Mouse (Mus musculus): ENCODE data around the gene Ica1.

Ica1 gene

DNA sequence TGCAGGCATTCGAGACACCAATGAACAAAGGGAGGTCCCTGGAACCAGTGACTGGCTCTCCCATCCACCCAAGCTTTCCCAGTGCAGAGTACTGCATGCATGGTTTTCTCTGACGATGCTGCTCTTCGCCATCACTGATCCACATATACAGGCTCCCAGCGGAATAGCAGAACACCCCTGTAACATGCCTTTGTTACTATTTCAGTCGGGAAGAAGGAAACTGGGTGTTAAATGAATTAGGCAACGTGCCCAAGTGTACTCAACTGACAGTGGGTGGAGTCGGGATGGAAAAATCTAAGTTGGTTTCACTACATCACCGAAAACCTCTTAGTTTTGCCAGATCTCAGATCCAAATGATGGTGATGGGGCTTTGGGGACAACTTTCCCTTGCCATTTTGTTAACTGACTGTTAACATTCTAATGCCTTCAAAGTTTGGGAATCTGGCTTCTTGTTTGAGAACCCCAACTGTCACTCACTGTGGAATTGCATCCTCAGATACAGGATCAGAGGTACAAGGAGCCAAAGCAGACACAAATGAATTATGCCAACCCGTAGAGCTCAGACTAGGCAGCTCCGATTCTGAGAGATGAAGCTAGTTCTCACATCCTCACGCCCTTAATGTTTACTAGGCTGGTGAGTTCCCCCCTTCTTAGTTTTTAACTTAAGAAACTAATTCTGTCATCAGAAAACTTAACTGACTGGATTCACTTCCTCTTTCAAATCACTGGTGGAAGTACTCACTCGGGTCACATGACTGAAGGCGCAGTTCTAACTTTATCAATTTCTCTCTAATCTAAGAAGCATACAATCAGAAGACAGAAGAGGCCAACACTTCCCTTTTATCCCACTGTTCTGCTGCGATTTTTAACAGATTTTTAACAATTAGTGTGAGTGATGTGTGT lies 91.4 kb downstream of the Ica1 start:
- DNase-seq (ENCODE audit: low read depth), result no peak

DNA sequence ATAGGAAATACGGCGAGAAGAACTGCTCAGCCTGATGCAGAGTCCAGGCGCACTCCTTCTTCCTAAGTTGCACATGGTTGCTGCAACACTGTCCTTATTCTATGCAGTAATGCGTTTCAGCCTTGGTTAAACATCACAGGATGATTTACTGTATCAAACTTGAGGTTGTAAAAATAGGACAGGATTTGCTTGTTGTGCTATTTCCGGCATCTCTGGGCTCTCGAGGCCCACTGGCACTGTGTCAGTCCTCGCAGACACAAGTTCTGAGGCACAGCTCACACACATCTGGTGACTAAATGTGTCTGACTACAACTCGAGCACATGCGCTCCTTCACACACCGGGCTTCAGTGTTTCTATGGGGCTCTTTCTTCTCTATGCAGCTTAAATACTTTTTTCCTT lies 94.9 kb downstream of the Ica1 start:
- peak; percentile 31 for DNase-seq (ENCODE audit: low read depth)

DNA sequence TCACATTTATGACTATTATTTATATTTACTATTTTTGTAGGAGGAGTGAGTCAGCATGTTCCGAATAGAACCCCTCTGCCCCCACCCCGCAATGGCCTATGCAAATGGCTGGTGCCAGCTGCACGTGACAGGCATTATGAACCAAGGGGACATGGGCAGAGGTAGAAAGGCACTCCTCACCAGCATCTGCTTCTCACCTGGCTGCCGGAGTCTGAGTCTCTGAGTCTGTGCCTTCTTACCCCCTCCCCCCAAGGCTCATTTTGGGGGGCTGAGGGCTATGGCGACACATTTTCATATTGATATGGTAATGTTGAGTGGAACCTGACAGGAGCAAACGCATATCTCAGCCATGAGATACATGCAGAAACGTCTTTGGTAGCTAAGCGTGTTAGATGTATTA lies 97.4 kb downstream of the Ica1 start:
- no peak for DNase-seq (ENCODE audit: low read depth)

DNA sequence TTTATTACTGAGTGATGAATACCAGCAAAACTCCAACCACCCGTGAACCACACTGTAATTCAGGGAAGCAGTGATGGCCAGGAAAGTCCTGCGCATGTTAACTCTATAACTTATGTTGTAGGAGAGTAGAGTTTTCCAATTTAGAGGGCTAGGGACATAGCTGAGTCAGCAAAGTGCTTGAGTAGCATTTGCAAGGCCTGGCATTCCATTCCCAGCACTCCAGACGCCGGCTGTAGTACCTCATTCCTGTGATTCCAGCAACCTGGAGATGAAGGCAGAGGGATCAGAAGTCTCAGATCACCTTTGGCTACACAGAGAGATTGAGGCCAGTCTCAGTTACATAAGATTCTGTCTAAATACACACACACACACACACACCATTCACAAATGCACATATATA lies 105.3 kb downstream of the Ica1 start:
- no peak for DNase-seq (ENCODE audit: low read depth)

DNA sequence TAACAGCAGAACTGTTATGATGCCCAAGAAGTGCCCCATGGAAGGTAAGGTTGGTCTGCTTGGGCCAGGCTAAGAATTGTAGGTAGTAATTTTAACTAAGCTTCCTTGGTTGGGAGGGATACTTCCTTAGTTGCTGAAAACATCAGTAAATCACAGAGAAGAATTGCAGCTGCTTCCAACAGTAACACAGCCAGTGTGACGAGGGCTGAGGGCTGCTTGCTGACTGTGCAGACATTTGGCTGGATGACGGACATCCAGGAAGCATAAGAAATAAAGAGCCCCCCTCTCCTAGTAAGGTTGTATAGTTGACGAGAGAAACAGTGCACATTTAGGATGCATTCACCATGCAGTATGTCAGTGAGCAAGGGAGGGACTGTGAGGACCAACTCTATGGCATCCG lies 108.9 kb downstream of the Ica1 start:
- DNase-seq (ENCODE audit: low read depth), result no peak

DNA sequence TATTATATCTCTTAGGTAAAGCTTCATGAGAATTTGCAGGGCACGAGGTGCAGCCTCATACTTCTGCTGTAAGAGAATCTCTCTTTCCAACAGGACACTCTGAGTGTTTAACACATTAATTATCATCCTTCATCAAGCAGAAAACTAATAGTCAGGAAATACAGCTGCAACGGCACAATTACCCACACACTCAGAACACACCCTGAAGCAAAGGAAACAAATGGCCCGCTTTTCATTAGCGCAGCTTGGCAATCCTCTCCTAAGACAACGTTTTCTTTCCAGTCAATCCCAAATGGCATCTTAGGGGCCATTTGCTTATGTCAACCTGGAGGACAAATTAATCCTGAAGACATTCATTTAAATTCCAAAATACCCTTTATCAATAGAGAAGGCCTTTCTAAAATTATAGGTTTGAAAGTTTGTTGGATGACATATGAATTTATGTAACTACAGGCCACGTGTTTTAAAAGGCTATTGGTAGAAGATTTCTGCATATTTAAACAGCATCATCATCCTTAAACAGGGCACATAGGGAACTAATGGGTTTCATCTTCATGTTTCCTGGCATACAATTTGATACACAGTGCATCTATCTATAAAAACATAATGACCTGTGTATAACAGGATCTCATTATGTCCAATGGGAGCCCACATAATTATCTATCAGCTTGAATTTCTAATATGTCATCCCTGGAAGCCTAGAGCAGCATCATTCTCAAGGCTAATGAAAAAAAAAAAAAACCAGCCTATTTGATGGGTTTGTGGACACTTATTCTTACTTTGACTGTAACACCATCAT lies 110.1 kb downstream of the Ica1 start:
- no peak for DNase-seq (ENCODE audit: low read depth)

DNA sequence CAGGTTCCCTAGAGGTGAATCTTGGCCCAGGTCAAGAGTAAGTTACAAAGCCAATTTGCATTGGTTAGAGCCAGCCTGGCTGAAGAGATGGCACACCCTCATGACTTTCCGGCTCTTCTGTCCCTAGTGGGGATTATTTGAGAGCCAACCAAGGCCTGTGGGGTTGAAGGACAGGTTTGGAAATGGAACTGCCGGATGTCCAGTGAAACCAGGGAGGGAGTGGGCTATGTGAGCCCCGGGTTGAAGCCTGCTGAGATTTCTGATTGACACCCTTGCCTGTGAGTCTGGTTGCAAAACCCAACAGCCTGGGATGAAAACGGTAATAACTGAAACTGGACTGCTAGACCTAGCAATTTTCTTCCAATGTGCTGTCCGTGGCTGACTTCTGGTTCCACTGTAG lies 112.5 kb downstream of the Ica1 start:
- DNase-seq (ENCODE audit: low read depth), result no peak

DNA sequence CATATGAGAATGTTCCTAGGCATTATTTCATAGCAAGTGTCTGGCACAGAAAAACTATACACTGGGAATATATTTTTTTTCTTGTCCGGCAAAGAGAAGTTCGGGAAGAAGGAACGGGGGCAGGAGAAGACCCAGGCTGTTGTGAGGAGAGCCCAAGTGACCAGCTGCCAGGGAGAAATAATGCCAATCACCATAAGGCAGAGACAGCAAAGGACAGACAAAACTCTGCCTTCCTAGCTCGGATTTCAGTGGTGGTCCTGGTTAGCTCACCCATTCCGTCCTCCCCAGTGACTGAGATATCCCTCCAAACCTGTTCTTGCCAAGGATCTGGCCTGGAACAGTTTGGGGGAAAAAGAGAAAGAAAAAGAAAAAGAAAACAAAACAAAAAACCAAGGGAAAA lies 113.3 kb downstream of the Ica1 start:
- DNase-seq (ENCODE audit: low read depth), result no peak

DNA sequence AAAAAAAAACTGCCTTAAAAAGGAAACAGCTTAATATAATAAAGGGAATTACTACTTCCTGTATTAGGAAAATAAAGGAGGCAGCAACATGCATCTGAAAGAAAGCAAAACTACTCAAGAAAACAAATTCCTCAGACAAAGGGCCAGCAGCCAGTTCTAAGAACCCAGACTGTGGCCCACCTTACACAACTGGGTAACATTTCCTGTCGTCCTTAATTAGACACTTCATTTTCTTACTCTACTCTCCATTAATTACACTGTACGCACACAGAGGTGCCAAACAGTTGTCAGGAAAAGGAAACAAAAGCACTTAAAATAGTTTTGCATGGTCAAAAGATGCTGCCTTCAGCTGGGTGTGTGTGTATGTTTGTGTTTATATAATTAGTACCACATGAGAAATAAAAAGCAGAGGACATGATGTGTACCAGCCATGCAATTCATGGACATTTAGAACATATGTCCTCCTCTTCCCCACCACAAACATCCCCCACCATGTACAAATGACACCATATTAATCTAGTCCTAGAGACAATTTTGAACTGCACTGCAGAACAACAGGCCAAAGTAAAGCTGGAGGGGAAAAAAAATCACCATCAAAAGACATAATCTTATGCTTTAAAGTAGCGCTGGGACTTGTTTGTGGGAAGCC lies 115.1 kb downstream of the Ica1 start:
- no peak for DNase-seq (ENCODE audit: low read depth)

DNA sequence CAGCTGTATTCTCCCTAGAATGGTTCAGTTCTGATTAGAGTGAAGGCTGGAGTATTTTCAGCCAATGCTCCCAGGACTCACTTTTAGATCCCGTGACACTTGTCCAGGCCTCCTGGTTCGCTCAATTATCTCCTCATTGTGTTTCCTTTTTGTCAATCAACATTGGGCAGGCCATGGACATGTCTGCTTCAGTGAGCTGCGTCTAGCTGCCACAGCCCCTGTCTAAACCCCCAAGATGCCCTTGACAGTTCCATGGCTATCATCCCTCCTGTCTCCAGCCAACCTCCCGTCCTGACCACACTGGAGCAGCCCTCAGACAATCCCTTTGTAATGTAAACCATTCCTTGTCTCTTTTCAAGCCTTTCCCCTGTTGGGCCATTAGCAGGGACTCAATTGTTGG lies 116.9 kb downstream of the Ica1 start:
- DNase-seq (ENCODE audit: low read depth), result no peak

DNA sequence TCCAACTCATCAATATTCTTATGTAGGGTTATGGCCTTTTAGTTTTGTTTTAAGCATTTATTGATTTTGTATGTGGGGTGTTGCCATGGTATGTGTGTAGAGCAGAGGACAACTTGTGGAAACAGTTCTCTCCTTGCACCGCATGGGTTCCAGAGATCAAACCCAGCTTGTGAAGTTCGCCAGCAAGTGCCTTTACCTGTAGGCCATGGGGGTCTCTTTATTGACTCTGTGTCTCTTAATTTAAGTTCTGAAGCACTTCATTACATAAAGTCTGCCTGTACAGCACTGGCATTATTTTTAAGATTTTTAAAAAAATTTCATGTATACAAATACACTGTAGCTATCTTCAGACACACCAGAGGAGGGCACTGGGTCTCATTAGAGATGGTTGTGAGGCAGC lies 118.2 kb downstream of the Ica1 start:
- no peak for DNase-seq (ENCODE audit: low read depth)

DNA sequence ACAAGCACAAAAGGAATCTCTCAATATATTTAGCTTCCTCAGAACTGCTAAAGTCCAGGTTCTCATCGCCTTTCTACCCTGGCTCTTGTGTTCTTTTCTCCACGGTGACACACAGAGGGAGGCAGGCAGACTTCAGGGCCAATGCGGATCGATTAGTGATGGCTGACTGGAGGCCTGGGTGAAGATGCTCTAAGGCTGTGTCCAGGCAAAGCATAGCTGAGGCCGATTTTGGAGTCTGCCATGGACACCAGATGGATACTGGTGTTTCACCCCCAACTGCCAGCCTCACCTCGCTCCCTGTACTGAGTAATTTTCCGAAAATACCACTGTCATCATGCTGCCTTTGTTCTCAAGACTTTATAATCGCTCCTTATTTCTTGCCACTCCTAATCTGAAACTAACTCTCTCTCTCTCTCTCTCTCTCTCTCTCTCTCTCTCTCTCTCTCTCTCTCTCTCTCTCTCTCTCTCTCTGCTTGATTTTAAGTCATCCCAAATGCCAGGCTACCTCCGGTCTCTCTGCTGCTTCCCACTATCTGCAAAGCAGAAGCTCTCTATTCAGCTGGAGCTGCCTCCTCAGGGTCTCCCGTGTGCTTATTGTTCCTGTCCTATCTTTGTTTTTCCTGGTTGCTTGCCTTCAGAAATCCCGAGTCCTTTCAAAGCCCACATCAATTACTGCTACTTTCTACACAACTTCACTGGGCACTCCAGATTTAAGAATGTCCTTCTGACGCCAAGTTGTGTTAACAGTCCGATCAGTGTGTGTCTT lies 118.9 kb downstream of the Ica1 start:
- no peak for DNase-seq (ENCODE audit: low read depth)

DNA sequence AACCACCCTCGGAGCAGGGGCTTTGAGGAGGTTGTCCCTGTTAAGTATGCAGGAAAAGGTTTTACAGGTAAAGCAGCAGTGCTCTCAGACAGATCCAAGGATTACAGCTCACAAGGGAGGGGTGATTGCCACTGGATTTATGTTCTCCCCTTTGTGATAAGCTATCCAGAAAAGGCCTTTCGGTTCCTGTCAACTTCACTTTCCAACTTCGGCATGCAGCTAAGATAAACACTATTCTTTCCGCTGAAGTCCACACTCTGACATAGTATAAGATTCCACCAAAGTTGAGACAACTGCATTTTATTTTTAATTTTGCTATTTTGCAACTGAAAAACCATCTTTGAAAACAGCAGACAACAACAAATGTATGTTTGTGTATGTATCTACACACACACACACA lies 119.9 kb downstream of the Ica1 start:
- DNase-seq (ENCODE audit: low read depth), result no peak

DNA sequence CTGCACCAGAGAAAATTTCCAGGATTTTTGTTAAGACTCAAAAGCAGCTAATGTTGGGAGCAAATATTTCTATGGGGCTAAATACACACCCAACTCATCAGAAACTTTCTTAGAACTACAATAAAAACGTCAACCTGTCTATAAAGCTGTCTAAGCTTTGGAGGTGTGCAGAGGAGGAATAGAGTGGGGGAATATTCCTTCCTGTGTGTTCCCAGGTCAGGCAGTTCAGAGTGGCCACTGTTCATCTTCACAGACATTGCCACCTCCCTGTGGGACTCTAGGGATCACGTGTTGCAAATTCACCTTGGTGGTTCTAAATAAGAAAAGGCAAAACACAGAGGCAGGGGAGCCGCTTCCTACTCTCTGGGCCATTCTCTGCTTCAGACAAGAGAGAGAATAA lies 120.8 kb downstream of the Ica1 start:
- no peak for DNase-seq (ENCODE audit: low read depth)

DNA sequence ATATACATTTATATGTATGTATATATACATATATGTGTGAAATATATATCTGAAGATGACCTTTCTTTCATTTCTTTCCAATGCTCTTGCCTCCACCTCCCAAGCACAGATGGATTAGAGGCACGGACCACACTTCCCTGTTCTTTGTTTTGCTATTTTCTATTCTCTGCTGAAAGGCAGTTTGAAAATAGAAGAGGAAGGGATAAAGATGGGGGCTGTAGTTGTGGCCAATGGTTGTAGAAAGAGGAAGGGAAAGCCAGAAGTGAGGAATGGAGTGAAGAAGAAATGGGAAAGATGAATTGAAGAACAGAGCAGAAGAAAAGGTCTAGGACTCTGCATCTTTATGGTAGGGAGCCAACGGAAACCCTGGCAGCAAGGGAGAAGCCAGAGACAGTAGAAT lies 122.8 kb downstream of the Ica1 start:
- DNase-seq (ENCODE audit: low read depth), result no peak

DNA sequence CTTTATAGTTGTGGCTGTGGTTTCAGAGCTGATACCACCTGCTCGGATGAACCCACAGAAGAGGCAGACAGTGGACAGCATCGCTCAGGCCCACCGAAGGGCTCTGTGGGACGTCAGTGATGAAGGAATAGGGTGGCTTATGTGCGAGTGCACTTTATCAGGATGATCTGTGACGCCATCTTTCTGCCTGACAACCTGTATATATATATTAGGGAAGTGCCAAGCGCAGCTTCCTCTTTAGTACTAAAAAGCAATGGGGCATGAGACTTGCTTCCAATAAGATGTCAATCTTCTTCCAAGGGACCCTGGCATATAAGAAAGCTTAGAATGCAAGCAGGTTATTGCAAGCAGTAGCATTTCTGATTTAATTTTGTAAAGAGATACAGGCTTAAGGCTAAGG lies 127.9 kb downstream of the Ica1 start:
- DNase-seq (ENCODE audit: low read depth), result no peak

DNA sequence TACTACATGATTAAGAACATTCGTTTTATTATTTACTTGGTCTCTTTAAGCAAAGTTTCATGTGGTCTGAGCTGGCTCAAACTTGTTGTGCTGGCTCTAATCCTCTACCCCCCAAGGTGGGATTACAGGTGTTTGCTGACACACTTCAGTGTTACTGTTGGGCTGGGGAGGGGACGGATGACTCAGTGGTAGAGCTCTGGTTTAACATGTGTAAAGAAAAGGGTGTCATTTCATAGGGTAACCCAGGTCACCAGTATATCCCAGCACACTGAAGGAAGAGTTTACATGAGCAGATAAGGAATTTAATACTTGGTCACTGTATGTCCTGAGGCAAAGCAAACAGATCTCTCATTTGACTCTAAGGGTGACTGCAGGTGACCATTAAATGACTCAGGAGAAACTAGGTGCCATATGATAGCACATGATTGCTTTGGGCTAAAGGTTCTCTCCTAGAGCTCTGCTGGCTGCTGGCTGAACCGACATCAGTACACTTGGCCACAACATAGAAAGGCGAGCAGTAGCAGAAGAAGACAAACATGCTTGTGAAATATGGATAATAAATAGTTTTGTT lies 128.9 kb downstream of the Ica1 start:
- no peak for DNase-seq (ENCODE audit: low read depth)

DNA sequence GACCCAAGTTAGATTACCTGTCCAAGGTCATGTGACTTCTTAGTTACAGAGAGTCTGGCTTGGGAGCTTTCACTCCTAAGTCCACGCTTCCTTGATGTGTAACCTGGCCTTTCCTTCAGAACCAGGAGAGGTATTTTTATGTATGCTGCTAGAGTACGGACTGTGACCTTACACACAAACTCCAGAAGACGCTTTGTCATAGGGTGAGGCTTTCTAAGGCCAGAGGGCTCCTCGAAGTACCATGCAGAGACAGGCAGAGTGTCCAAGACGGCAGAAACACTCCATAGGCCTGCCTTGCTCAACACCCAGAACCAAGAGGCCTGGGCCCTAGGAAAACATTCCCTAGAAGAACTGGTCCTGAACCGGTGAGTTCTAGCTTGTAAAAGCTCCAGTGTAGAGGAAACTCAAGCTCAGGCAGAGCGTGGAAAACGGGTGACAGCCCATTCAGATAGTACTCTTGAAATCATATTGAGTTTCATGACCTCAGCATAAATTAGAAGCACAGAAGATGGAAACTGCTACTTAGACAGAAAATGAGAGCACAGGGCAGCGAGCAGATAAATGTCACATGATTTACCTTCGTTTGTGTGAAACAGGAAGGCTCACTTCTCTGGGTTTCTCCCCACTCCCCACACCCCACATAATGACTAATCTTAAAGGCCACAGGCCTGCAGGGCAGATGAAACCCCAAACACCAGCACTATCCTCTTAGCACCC lies 129.9 kb downstream of the Ica1 start:
- DNase-seq (ENCODE audit: low read depth), result no peak

DNA sequence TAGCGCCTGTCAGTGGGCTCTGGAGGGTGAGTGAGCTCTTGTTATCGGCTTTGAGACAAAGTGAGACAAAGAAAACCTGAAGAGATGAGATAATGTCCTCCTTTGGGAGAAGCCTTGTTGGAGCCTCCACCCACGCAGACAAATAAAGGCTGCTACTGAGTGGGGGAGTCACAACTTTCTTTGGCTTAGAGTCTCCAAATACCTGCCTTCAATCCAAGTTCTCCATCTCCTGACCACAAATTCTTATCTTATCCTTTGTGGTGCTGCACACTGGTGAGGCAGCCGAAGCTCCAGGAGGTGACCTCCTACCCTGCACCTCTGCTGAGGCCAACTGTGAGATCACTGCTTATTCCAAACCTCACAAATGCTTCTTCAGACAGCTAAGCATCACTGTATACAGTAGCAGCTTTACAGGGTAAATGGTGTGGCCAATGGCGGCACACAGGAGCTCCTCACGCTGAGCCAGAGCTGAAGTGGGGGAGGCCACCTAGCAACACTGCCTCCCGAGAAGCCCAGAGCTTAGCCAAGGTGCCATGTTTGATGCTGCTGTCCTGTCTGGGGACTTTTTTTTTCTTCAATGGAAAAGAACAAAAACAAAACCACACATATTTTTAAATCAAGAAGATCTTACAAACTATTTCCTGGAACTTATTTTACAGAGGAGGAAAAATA lies 130.6 kb downstream of the Ica1 start:
- no peak for DNase-seq (ENCODE audit: low read depth)

DNA sequence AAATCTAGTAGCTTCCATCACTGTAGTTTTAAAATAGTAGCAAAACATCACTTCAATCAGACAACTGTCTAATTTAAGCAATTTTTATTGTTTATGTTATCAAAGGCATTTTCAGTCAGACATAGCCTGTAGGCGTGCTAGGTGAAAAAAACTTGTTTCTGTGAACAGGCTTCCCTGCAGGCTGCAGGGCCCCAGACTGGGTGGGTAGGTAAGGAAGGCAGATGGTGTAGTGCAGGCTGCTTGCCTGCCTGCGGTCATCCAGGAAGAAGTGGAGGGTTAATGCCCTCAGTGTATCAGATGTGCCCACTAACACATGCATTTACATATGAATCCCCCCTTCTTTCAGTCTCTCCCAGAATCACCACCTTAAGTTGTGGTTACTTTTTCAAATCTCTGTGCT lies 132.6 kb downstream of the Ica1 start:
- DNase-seq (ENCODE audit: low read depth), result no peak

DNA sequence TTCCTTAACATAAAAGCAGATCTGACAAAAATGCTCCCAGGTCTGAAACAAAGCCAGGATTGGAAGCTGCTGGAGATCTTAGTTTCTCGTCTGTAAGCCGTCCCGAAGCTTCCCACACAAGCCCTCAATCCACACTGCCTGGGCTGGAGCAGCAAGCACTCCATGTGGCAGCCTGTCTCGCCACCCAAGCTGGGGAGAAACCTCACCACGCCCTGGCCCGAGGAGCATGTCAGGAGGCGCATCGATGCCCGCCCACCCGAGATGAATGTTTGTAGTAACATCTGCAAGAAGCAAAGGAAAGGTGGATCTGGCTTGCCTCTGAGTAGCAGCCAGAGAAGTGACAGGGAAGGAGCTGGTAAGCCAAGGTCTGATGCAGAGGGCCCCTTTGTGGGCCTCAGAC lies 133.6 kb downstream of the Ica1 start:
- DNase-seq (ENCODE audit: low read depth), result no peak

Measured in fibroblast of lung, adult 2 months (primary cell).